Mouse (Mus musculus) bone marrow macrophage, adult 2 months (primary cell): ENCODE results near the gene Mark2.

ENCODE experiments used
- CTCF ChIP-seq: IDR thresholded peaks from 2 replicates; pipeline ENCODE4 v1.5.1; 2012; ENCODE audit warnings: low read depth, mild to moderate bottlenecking, low read length, moderate library complexity
- POLR2A ChIP-seq: IDR thresholded peaks from 2 replicates; pipeline ENCODE4 v1.6.1; 2012; ENCODE audit warnings: mild to moderate bottlenecking, low read depth, low read length, borderline replicate concordance

DNA sequence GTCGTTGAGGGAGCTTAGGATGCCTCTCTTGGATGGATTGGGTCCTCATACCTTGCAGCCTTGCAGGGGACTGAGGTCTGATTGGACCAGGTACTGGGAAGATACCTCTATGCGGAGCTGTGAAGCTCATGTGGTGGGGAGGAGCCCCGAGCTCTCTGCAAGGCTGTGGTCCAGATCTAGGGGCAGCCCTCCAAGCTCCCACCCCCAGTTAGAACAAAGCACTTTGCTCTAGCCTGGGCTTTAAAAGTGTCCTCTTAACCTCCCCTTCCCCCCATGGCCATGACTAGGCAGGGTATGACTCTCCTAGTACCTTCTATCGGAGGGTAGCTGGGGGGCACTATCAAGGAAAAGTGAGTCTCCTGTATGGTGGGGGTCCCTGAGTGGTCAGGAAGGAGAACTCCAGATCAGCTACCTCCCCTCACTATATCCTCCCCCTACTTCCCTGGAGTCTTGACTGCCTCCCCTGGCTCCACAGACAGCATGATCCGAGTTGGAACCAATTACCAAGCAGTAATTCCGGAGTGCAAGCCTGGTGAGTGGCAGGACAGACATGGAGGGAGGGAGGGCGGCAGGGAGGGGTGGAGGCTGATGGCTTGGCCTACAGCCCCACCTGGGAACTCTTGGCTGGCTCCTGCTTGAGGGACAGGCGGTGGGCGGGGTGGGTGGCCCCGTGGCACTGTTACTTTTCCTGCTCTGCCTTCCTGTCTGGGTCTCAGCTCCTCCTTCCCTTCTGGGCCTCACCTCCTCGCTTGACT, 72.2 kb downstream of the Mark2 start:
- no peak for TF ChIP-seq POLR2A
- no peak for TF ChIP-seq CTCF
